Mouse (Mus musculus) limb, embryonic 10.5 days (tissue): ENCODE measurements at regions not wholly inside any gene's neighbourhood (a gene's known extent, or its start where the extent isn't known, plus 50 kb on each side); places are given as distances from the start of the nearest gene placed in this dataset.
A peak's percentile ranks its signal among the peaks of the same experiment; 100 is the strongest.

Experiments
- DNase-seq: peaks from one replicate; pipeline ENCODE4 v3.0.0-alpha.2; 2017; ENCODE audit warnings: low spot score
- H3K27ac ChIP-seq: fragments of 300-500 bp; sonication (generic); 2 replicates; pipeline ENCODE4 v1.5.1; 2016; ENCODE audit warnings: mild to moderate bottlenecking
- H3K27me3 ChIP-seq: fragments of 300-500 bp; sonication (generic); 2 replicates; pipeline ENCODE4 v1.6.1; 2016; ENCODE audit warnings: low read depth, mild to moderate bottlenecking; ENCODE audit not compliant: poor library complexity, severe bottlenecking
- H3K36me3 ChIP-seq: fragments of 300-500 bp; sonication (generic); 2 replicates; pipeline ENCODE4 v1.6.1; 2016; ENCODE audit warnings: mild to moderate bottlenecking, moderate library complexity
- H3K4me1 ChIP-seq: fragments of 300-500 bp; sonication (generic); 2 replicates; pipeline ENCODE4 v1.6.1; 2016
- H3K4me3 ChIP-seq: fragments of 300-500 bp; sonication (generic); 2 replicates; pipeline ENCODE4 v1.5.1; 2016; ENCODE audit warnings: mild to moderate bottlenecking, moderate library complexity
- H3K9me3 ChIP-seq: fragments of 300-500 bp; sonication (generic); replicated peaks from 2 replicates; pipeline ENCODE4 v1.6.1; 2016; ENCODE audit warnings: mild to moderate bottlenecking
- WGBS: fragments of 180-500 bp; shearing (Covaris S2); methylation state at CpG from one replicate; pipeline ENCODE4 v1.1.7; 2016; 5-methylcytosine and 5-hydroxymethylcytosine counted together

GRCm38 (mm10) chr2:161212322-161212882, 103.5 kb upstream of the Chd6 start:
- no peak overlapping the region for H3K4me3 ChIP-seq
- WGBS, result 85% methylated on average over 13 of the region's 13 CpGs
- H3K27me3 ChIP-seq, result no peaks in the 10 kb centered on the region
- no peak overlapping the region for H3K27ac ChIP-seq
- no peaks in the 10 kb centered on the region for H3K9me3 ChIP-seq
- no peak for DNase-seq
- H3K36me3 ChIP-seq, result no peaks in the 10 kb centered on the region
- H3K4me1 ChIP-seq, result peaks cover 5% of the 10 kb centered on the region; the same call in 1 of the 2 replicates

GRCm38 (mm10) chr2:161196713-161197372, 88.0 kb upstream of the Chd6 start:
- H3K36me3 ChIP-seq, result no peaks in the 10 kb centered on the region
- no peak overlapping the region for H3K4me3 ChIP-seq
- 93% methylated on average over 7 of the region's 7 CpGs for WGBS

GRCm38 (mm10) chr2:161187516-161187915, 78.6 kb upstream of the Chd6 start:
- Histone ChIP-seq H3K27ac (no peak overlapping the region), H3K4me3 (no peak overlapping the region), H3K9me3 (no peaks in the 10 kb centered on the region), H3K36me3 (no peaks in the 10 kb centered on the region), H3K27me3 (no peaks in the 10 kb centered on the region), H3K4me1 (no peaks in the 10 kb centered on the region)
- 54% methylated on average over 1 of the region's 1 CpGs for WGBS
- no peak for DNase-seq

More at GRCm38 (mm10) chr2:161196713-161197372, 88.0 kb upstream of the Chd6 start:
- Histone ChIP-seq H3K4me1 (no peaks in the 10 kb centered on the region), H3K27ac (no peak overlapping the region), H3K27me3 (no peaks in the 10 kb centered on the region), H3K9me3 (no peaks in the 10 kb centered on the region)
- no peak for DNase-seq

- Histone ChIP-seq H3K4me1 (no peaks in the 10 kb centered on the region), H3K36me3 (no peaks in the 10 kb centered on the region), H3K4me3 (no peak overlapping the region), H3K27me3 (no peaks in the 10 kb centered on the region), H3K27ac (no peak overlapping the region), H3K9me3 (no peaks in the 10 kb centered on the region)
- no peak for DNase-seq
These were observed 76.2 kb upstream of the Chd6 start for GRCm38 (mm10) chr2:161185122-161185521.

GRCm38 (mm10) chr2:161177355-161178021, 68.6 kb upstream of the Chd6 start:
- Histone ChIP-seq H3K27ac (peak overlapping the region; percentile 86), H3K27me3 (no peaks in the 10 kb centered on the region), H3K36me3 (no peaks in the 10 kb centered on the region), H3K4me1 (peaks cover 3% of the 10 kb centered on the region; the same call in 1 of the 2 replicates), H3K9me3 (no peaks in the 10 kb centered on the region), H3K4me3 (peak overlapping the region; percentile 57)
- peak; percentile 71 for DNase-seq
- 4% methylated on average over 20 of the region's 20 CpGs for WGBS

GRCm38 (mm10) chr2:161166681-161167080, 57.8 kb upstream of the Chd6 start:
- Histone ChIP-seq H3K4me3 (no peak overlapping the region), H3K27me3 (no peaks in the 10 kb centered on the region), H3K36me3 (no peaks in the 10 kb centered on the region), H3K9me3 (no peaks in the 10 kb centered on the region), H3K4me1 (no peaks in the 10 kb centered on the region), H3K27ac (no peak overlapping the region)
- no peak for DNase-seq
- WGBS, result 53% methylated on average over 3 of the region's 3 CpGs

- Histone ChIP-seq H3K27ac (no peak overlapping the region), H3K27me3 (no peaks in the 10 kb centered on the region), H3K36me3 (no peaks in the 10 kb centered on the region), H3K4me3 (no peak overlapping the region), H3K9me3 (no peaks in the 10 kb centered on the region), H3K4me1 (no peaks in the 10 kb centered on the region)
- WGBS, result 79% methylated on average over 3 of the region's 3 CpGs
- no peak for DNase-seq
These were observed 56.6 kb upstream of the Chd6 start for GRCm38 (mm10) chr2:161165495-161165894.

GRCm38 (mm10) chr2:161164320-161164719, 55.4 kb upstream of the Chd6 start:
- DNase-seq, result no peak
- WGBS, result 67% methylated on average over 5 of the region's 5 CpGs
- Histone ChIP-seq H3K4me1 (no peaks in the 10 kb centered on the region), H3K9me3 (no peaks in the 10 kb centered on the region), H3K27me3 (no peaks in the 10 kb centered on the region), H3K27ac (no peak overlapping the region), H3K36me3 (no peaks in the 10 kb centered on the region), H3K4me3 (no peak overlapping the region)
